Mouse (Mus musculus) liver, embryonic 18 days (tissue): ENCODE results near the gene Pgrmc1. TPM values are rescaled to one million over a fixed set of nuclear protein-coding genes. Genes with fewer than 3 reads are reported as not detected.

Source experiments
- polyA plus RNA-seq: library from polyadenylated mRNA; depleted of rRNA; stranded (reverse); fragments of >200 nt; gene quantifications from 2 replicates; pipeline ENCODE4 v1.2.3, GENCODE M21; 2012; rRNA removed

Gene Pgrmc1
- polyA plus RNA-seq, result 119 and 131 TPM in 2 replicates

GRCm38 (mm10) chrX:36597707-36598389 is at the start of gene Pgrmc1:
Gene Pgrmc1, plus strand, starts transcription at chrX:36598206.

GRCm38 (mm10) chrX:36644657-36645551 is 46.9 kb downstream of the Pgrmc1 start, which contains the start of gene Akap17b:
Gene Akap17b, minus strand, starts transcription at chrX:36645395.

Other genes with a start within 250 kb of the Pgrmc1 start
- gene Gm6268, start 196.9 kb upstream of the Pgrmc1 start, polyA plus RNA-seq, result not detected in 2 replicates
- not detected in 2 replicates for gene Gm14569, start 106.4 kb upstream of the Pgrmc1 start, polyA plus RNA-seq
- 0.65 and 0.85 TPM in 2 replicates for gene Akap17b, start 47.2 kb downstream of the Pgrmc1 start, polyA plus RNA-seq
- 0.71 and 0.81 TPM in 2 replicates for gene Slc25a43, start 145.5 kb downstream of the Pgrmc1 start, polyA plus RNA-seq
- gene Slc25a5, start 197.4 kb downstream of the Pgrmc1 start, polyA plus RNA-seq, result 342 and 366 TPM in 2 replicates